Mouse (Mus musculus): ENCODE measurements around the gene Anxa8.

DNA sequence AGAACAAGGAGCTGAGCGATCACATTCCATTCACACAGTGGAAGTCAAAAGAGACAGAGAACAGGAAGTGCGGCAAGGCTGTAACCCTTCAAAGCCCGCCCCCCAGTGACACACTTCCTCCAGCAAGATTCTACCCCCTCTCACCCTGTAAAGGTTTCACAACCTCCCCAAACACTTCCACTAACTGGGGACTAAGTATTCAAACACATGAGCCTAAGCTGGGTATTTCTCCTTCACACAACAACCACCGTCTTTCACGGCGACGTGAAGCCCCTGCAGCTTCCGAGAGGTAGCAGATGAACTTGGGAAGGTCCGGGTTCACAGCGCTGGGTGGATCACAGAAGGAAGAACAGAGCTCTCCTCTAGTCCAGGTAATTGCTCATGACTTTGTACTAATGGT lies 57.1 kb downstream of the Anxa8 start:
- TF ChIP-seq CTCF (conservative IDR thresholded peaks at IDR 0.05; ENCODE audit: low read length) = no peak
- no peak for TF ChIP-seq NANOG (IDR thresholded peaks at IDR 0.05; ENCODE audit: borderline replicate concordance, low read length)
